In genomic region chr16:70724722-70725284, GRCm38 (mm10) we compare ENCODE assay signal across 18 mouse cellular contexts.
DNase-seq lines count a peak whose midpoint lies in the region; ATAC-seq lines count a peak whose summit lies in the region.
"Had no signal": no experiment of that assay in that cellular context is flagged by ENCODE, and none has a peak within 500 bp of the region (broad histone marks: within the 10 kb centered on the region; RNA-seq: fewer than 3 reads in every experiment).

No protein-coding gene starts in this region.

- H3K9me3 ChIP-seq in neural tube, embryonic 12.5 days, result no peaks in the 10 kb centered on the region
- H3K9me3 ChIP-seq in neural tube, embryonic 15.5 days (replicated peaks), result no peaks in the 10 kb centered on the region
- H3K9me3 ChIP-seq in forebrain, embryonic 16.5 days (ENCODE audit: control insufficient read depth, low read length), result no peaks in the 10 kb centered on the region
- no peaks in the 10 kb centered on the region for H3K9me3 ChIP-seq in midbrain, embryonic 11.5 days (ENCODE audit: control insufficient read depth, low read length)
- H3K9me3 ChIP-seq: embryonic facial prominence, embryonic 15.5 days; kidney, embryonic 15.5 days had no signal

- H3K4me2 ChIP-seq in neural tube, embryonic 12.5 days (replicated peaks), result no peak overlapping the region
- no peak overlapping the region for H3K4me2 ChIP-seq in neural tube, embryonic 15.5 days
- H3K4me2 ChIP-seq in forebrain, embryonic 16.5 days (ENCODE audit: low read length), result no peak overlapping the region
- no peak overlapping the region for H3K4me2 ChIP-seq in midbrain, embryonic 11.5 days
- H3K4me2 ChIP-seq: embryonic facial prominence, embryonic 15.5 days; kidney, embryonic 15.5 days had no signal

- 42% methylated on average over 5 of the region's 5 CpGs for WGBS in neural tube, embryonic 12.5 days
- 22% methylated on average over 5 of the region's 5 CpGs for WGBS in neural tube, embryonic 15.5 days
- WGBS in forebrain, embryonic 16.5 days, result 3% methylated on average over 5 of the region's 5 CpGs
- WGBS in midbrain, embryonic 11.5 days, result 43% methylated on average over 5 of the region's 5 CpGs

- H3K27me3 ChIP-seq in neural tube, embryonic 12.5 days (replicated peaks), result no peaks in the 10 kb centered on the region
- H3K27me3 ChIP-seq in neural tube, embryonic 15.5 days (replicated peaks), result no peaks in the 10 kb centered on the region
- H3K27me3 ChIP-seq in forebrain, embryonic 16.5 days (replicated peaks; ENCODE audit: control insufficient read depth, insufficient read depth, low read length), result no peaks in the 10 kb centered on the region
- H3K27me3 ChIP-seq in midbrain, embryonic 11.5 days (ENCODE audit: control insufficient read depth, insufficient read depth, low read length), result no peaks in the 10 kb centered on the region
- H3K27me3 ChIP-seq: CH12.LX; embryonic facial prominence, embryonic 15.5 days; kidney, embryonic 15.5 days had no signal

- H3K9ac ChIP-seq in neural tube, embryonic 12.5 days, result no peak overlapping the region
- no peak overlapping the region for H3K9ac ChIP-seq in neural tube, embryonic 15.5 days (replicated peaks)
- H3K9ac ChIP-seq in forebrain, embryonic 16.5 days (replicated peaks; ENCODE audit: low read depth, low read length), result no peak overlapping the region
- no peak overlapping the region for H3K9ac ChIP-seq in midbrain, embryonic 11.5 days (ENCODE audit: low read length)
- H3K9ac ChIP-seq: embryonic facial prominence, embryonic 15.5 days; kidney, embryonic 15.5 days had no signal

- H3K36me3 ChIP-seq in neural tube, embryonic 12.5 days, result no peaks in the 10 kb centered on the region
- H3K36me3 ChIP-seq in neural tube, embryonic 15.5 days, result no peaks in the 10 kb centered on the region
- H3K36me3 ChIP-seq in forebrain, embryonic 16.5 days (ENCODE audit: control insufficient read depth, insufficient read depth), result no peaks in the 10 kb centered on the region
- H3K36me3 ChIP-seq in midbrain, embryonic 11.5 days (ENCODE audit: control insufficient read depth, insufficient read depth, low read length), result no peaks in the 10 kb centered on the region
- H3K36me3 ChIP-seq: embryonic facial prominence, embryonic 15.5 days; kidney, embryonic 15.5 days had no signal

- H3K4me1 ChIP-seq in neural tube, embryonic 12.5 days, result no peaks in the 10 kb centered on the region
- H3K4me1 ChIP-seq in neural tube, embryonic 15.5 days, result peaks cover 8% of the 10 kb centered on the region
- H3K4me1 ChIP-seq in forebrain, embryonic 16.5 days (replicated peaks; ENCODE audit: control insufficient read depth, insufficient read depth, low read length), result peaks cover 12% of the 10 kb centered on the region
- H3K4me1 ChIP-seq in midbrain, embryonic 11.5 days (ENCODE audit: control insufficient read depth, insufficient read depth, low read length), result no peaks in the 10 kb centered on the region
- H3K4me1 ChIP-seq: embryonic facial prominence, embryonic 15.5 days; kidney, embryonic 15.5 days had no signal

- peak; percentile 74; the same call in 1 of the 2 replicates for ATAC-seq in neural tube, embryonic 12.5 days (ENCODE audit: low FRiP score, low read depth)
- ATAC-seq in neural tube, embryonic 15.5 days (ENCODE audit: low FRiP score), result no peak
- peak; percentile 92 for ATAC-seq in forebrain, embryonic 16.5 days
- ATAC-seq in midbrain, embryonic 11.5 days (ENCODE audit: low FRiP score), result peak; percentile 74

- H3K4me3 ChIP-seq in neural tube, embryonic 12.5 days, result no peak overlapping the region
- H3K4me3 ChIP-seq in neural tube, embryonic 15.5 days (replicated peaks), result no peak overlapping the region
- H3K4me3 ChIP-seq in forebrain, embryonic 16.5 days (replicated peaks; ENCODE audit: low read length), result no peak overlapping the region
- H3K4me3 ChIP-seq in midbrain, embryonic 11.5 days (ENCODE audit: low read depth, low read length), result no peak overlapping the region
- H3K4me3 ChIP-seq: embryonic facial prominence, embryonic 15.5 days; kidney, embryonic 15.5 days; myocyte had no signal

- peak; percentile 87 for DNase-seq in midbrain, embryonic 11.5 days (ENCODE audit: low spot score, missing footprints)
- DNase-seq in natural killer cell, adult 2 months (ENCODE audit: low spot score in 2 of 2), result no peak
- no peak for DNase-seq in heart, postnatal 4 days
- no peak for DNase-seq in kidney, postnatal 25 days
- DNase-seq: adrenal gland, postnatal 14 days; cerebellum, adult 11-12 months; heart, adult 11 months; liver; lung, postnatal 10 days; right cerebral cortex, postnatal 14 days; thymus, postnatal 36 days had no signal

- no peak overlapping the region for H3K27ac ChIP-seq in neural tube, embryonic 12.5 days
- no peak overlapping the region for H3K27ac ChIP-seq in neural tube, embryonic 15.5 days (replicated peaks)
- no peak overlapping the region for H3K27ac ChIP-seq in forebrain, embryonic 16.5 days (ENCODE audit: low read length)
- H3K27ac ChIP-seq in midbrain, embryonic 11.5 days (ENCODE audit: low read depth, low read length), result no peak overlapping the region
- H3K27ac ChIP-seq: embryonic facial prominence, embryonic 15.5 days; kidney, embryonic 15.5 days had no signal
